In genomic region chr14:31933841-31934271, GRCm38 (mm10) we compare ENCODE assay signal across 9 mouse cellular contexts.
DNase-seq lines count a peak whose midpoint lies in the region; ATAC-seq and TF ChIP-seq lines count a peak whose summit lies in the region.
"Had no signal": no experiment of that assay in that cellular context is flagged by ENCODE, and none has a peak within 500 bp of the region (broad histone marks: within the 10 kb centered on the region; RNA-seq: fewer than 3 reads in every experiment).

No protein-coding gene starts in this region.

- no peak overlapping the region for H3K27ac ChIP-seq in cortical plate, adult 2 months (ENCODE audit: insufficient read depth, low read length)
- peak overlapping the region; percentile 86 for H3K27ac ChIP-seq in heart, embryonic 10.5 days
- H3K27ac ChIP-seq in liver, embryonic 15.5 days (replicated peaks): no peak overlapping the region

- no peak for ATAC-seq in liver, embryonic 15.5 days (ENCODE audit: insufficient read depth)

- H3K4me2 ChIP-seq in liver, embryonic 15.5 days: peak overlapping the region; percentile 51

- H3K4me1 ChIP-seq in cortical plate, adult 2 months (ENCODE audit: control insufficient read depth, insufficient read depth, low read length): no peaks in the 10 kb centered on the region
- peaks cover 27% of the 10 kb centered on the region for H3K4me1 ChIP-seq in heart, embryonic 10.5 days
- H3K4me1 ChIP-seq in liver, embryonic 15.5 days (replicated peaks): peaks cover 9% of the 10 kb centered on the region

- no peak overlapping the region for H3K9ac ChIP-seq in liver, embryonic 15.5 days

- under 1% methylated on average over 13 of the region's 13 CpGs for WGBS in heart, embryonic 10.5 days
- WGBS in liver, embryonic 15.5 days (ENCODE audit: insufficient replicate concordance): 8% methylated on average over 13 of the region's 13 CpGs

- H3K4me3 ChIP-seq in cortical plate, adult 2 months (ENCODE audit: insufficient read depth, low read length): peak overlapping the region; percentile 48
- H3K4me3 ChIP-seq in heart, embryonic 10.5 days: peak overlapping the region; percentile 65
- H3K4me3 ChIP-seq in liver, embryonic 15.5 days (replicated peaks): peak overlapping the region; percentile 26; the same call in 1 of the 2 replicates

- no peaks in the 10 kb centered on the region for H3K27me3 ChIP-seq in heart, embryonic 10.5 days (ENCODE audit: insufficient read depth, poor library complexity, severe bottlenecking)
- peaks cover 20% of the 10 kb centered on the region for H3K27me3 ChIP-seq in liver, embryonic 15.5 days

- H3K36me3 ChIP-seq in heart, embryonic 10.5 days: no peaks in the 10 kb centered on the region
- no peaks in the 10 kb centered on the region for H3K36me3 ChIP-seq in liver, embryonic 15.5 days (replicated peaks)
- H3K36me3 ChIP-seq: G1E had no signal

- 0 out of 2 replicates have a peak, but pooled peaks have one; percentile 14 for TF ChIP-seq POLR2A in cortical plate, adult 2 months (IDR thresholded peaks at IDR 0.05; ENCODE audit: extremely low read depth, insufficient read depth, low read length)

- no peaks in the 10 kb centered on the region for H3K9me3 ChIP-seq in heart, embryonic 10.5 days
- no peaks in the 10 kb centered on the region for H3K9me3 ChIP-seq in liver, embryonic 15.5 days (replicated peaks)
- H3K9me3 ChIP-seq: G1E had no signal

- TF ChIP-seq CTCF in cortical plate, adult 2 months (IDR thresholded peaks at IDR 0.05; ENCODE audit: extremely low read depth, insufficient read depth, low read length): no peak

- peak; percentile 24 for DNase-seq in kidney, adult 18-20 months
- no peak for DNase-seq in kidney, adult 11 months
- DNase-seq in heart, embryonic 10.5 days (ENCODE audit: low spot score): no peak
- peak; percentile 42 to 54 for DNase-seq in kidney, postnatal 36 days
- peak; percentile 96 for DNase-seq in retina, postnatal 1 day
- no peak for DNase-seq in spleen, postnatal 36 days (ENCODE audit: low spot score in 2 of 2)

Comparison
In these comparisons a context has a peak if more than half of its experiments do, and no peak if none do; other contexts are left out.
1. DNase-seq: peak in kidney, adult 18-20 months (single experiment), kidney, postnatal 36 days (2 of 2) and retina, postnatal 1 day (single experiment); none in kidney, adult 11 months (single experiment), heart, embryonic 10.5 days (single experiment) and spleen, postnatal 36 days (0 of 2).
2. Peak in every context shown above with its lines, with median percentiles within 50 percentile points of each other: H3K4me3 ChIP-seq.